Mouse (Mus musculus) embryonic facial prominence, embryonic 14.5 days (tissue): ENCODE results near the gene Gm6096. TPM values are rescaled to one million over a fixed set of nuclear protein-coding genes. Genes with fewer than 3 reads are reported as not detected.
"Not testable (repeated sequence)": the region's sequence is repeated elsewhere in the genome, so short reads cannot be mapped to it uniquely, and the experiment has no call there.

Experiments used
- ATAC-seq: fragments of 200-750 bp; cut with Nextera tagmentation; 2 replicates; pipeline ENCODE4 v1.8.0; 2017; ENCODE audit warnings: low read depth, moderate number of reproducible peaks, moderate TSS enrichment
- DNase-seq: peaks from one replicate; pipeline ENCODE4 v3.0.0-alpha.2; 2015; ENCODE audit warnings: low spot score
- H3K27ac ChIP-seq: fragments of 300-500 bp; sonication (generic); replicated peaks from 2 replicates; pipeline ENCODE4 v1.5.1; 2014; ENCODE audit warnings: low read depth, mild to moderate bottlenecking, low read length, moderate library complexity
- H3K27me3 ChIP-seq: fragments of 300-500 bp; sonication (generic); replicated peaks from 2 replicates; pipeline ENCODE4 v1.6.1; 2014; ENCODE audit warnings: low read length; ENCODE audit not compliant: control insufficient read depth, insufficient read depth
- H3K36me3 ChIP-seq: fragments of 300-500 bp; sonication (generic); 2 replicates; pipeline ENCODE4 v1.6.1; 2014; ENCODE audit warnings: low read length, mixed read lengths; ENCODE audit not compliant: control insufficient read depth, insufficient read depth
- H3K4me1 ChIP-seq: fragments of 300-500 bp; sonication (generic); 2 replicates; pipeline ENCODE4 v1.6.1; 2014; ENCODE audit warnings: antibody characterized with exemption, low read length; ENCODE audit not compliant: control insufficient read depth, insufficient read depth
- H3K4me2 ChIP-seq: fragments of 300-500 bp; sonication (generic); 2 replicates; pipeline ENCODE4 v1.6.1; 2014; ENCODE audit warnings: low read depth, mild to moderate bottlenecking, low read length, moderate library complexity, mixed read lengths
- H3K4me3 ChIP-seq: fragments of 300-500 bp; sonication (generic); 2 replicates; pipeline ENCODE4 v1.5.1; 2014; ENCODE audit warnings: low read depth, mild to moderate bottlenecking, low read length
- H3K9ac ChIP-seq: fragments of 300-500 bp; sonication (generic); 2 replicates; pipeline ENCODE4 v1.6.1; 2014; ENCODE audit warnings: low read depth, mild to moderate bottlenecking, low read length, moderate library complexity, mixed read lengths
- H3K9me3 ChIP-seq: fragments of 300-500 bp; sonication (generic); 2 replicates; pipeline ENCODE4 v1.6.1; 2016; ENCODE audit warnings: low read length; ENCODE audit not compliant: control insufficient read depth
- WGBS: fragments of 180-500 bp; shearing (Covaris S2); extraction: QIAGEN DNeasy Blood & Tissue Kit; methylation state at CpG from one replicate; pipeline ENCODE4 v1.1.7; 2014; 5-methylcytosine and 5-hydroxymethylcytosine counted together
- polyA plus RNA-seq: library from polyadenylated mRNA; unstranded; fragments of >200 nt; fragmentation: Nextera tagmentation; extraction: Ambion mirVana; gene quantifications from 2 replicates; pipeline ENCODE4 v1.2.1, GENCODE M21; 2014

Gene Gm6096
- not detected in 2 replicates for polyA plus RNA-seq

- no peak for ATAC-seq
- peaks cover 65% of the 10 kb centered on the region for H3K36me3 ChIP-seq
- no peaks in the 10 kb centered on the region for H3K9me3 ChIP-seq
- no peak within 1 kb of the TSS for H3K9ac ChIP-seq
- H3K27me3 ChIP-seq, result no peaks in the 10 kb centered on the region
- WGBS, result 93% methylated on average over 7 of the region's 7 CpGs
- H3K4me2 ChIP-seq, result no peak within 1 kb of the TSS
- 0 out of 2 replicates have a peak within 1 kb of the TSS, but pooled peaks have one; percentile 11 for H3K27ac ChIP-seq
- DNase-seq, result no peak
- H3K4me3 ChIP-seq, result no peak within 1 kb of the TSS
- no peaks in the 10 kb centered on the region for H3K4me1 ChIP-seq
These were observed at the start of gene Gm6096 for GRCm38 (mm10) chr7:34250738-34251137. Gene Gm6096 (plus strand): TSS chr7:34251038.

DNA sequence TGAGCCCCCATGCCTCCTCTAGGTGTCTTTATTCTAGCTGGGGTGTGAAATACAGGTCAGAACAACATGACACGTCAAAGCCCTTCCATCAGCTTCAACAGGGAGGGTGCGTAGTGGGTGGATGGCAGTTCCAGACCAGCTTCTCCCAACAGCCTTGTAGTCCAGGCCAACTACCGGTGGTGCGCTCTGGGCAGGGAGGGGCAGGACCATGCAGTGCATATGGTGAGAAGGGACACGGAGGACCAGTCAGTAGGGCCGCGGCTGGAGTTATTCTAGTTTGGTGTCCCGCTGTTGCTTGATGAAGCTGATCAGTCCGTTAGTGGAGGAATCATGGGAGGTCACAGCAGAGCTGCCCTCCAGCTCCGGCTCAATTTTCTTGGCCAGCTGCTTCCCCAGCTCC is 48.7 kb upstream of the Gm6096 start:
- H3K9me3 ChIP-seq, H3K4me1 ChIP-seq, H3K9ac ChIP-seq, DNase-seq, H3K27ac ChIP-seq, H3K4me2 ChIP-seq, H3K27me3 ChIP-seq, H3K4me3 ChIP-seq: not testable (repeated sequence)
- ATAC-seq, result peak; percentile 41; the same call in 1 of the 2 replicates
- peaks cover 68% of the 10 kb centered on the region for H3K36me3 ChIP-seq
- WGBS, result 89% methylated on average over 10 of the region's 10 CpGs

DNA sequence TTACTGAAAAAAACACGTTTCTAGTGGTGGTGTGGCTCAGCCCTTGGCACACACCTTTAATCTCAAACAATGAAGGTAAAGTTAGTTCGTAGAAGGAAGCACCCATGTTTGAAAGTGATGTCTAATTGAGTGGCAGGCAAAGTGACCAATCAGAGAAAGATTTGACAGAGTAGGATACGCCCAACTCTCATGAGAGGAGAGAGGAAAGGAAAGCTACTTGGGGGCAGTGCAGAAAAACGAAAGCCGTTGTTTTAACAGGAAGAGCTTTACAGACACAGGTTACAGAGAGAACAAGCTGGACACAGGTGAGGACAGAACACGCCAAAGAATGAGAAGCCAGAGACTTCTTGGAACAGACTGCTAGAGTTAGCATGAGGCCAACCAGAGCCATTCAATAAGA is 44.5 kb upstream of the Gm6096 start:
- Histone ChIP-seq H3K9ac (no peak overlapping the region), H3K9me3 (no peaks in the 10 kb centered on the region), H3K4me2 (no peak overlapping the region), H3K4me1 (no peaks in the 10 kb centered on the region), H3K4me3 (no peak overlapping the region), H3K36me3 (peaks cover 97% of the 10 kb centered on the region), H3K27ac (no peak overlapping the region), H3K27me3 (no peaks in the 10 kb centered on the region)
- 91% methylated on average over 6 of the region's 6 CpGs for WGBS
- no peak for DNase-seq
- no peak for ATAC-seq

DNA sequence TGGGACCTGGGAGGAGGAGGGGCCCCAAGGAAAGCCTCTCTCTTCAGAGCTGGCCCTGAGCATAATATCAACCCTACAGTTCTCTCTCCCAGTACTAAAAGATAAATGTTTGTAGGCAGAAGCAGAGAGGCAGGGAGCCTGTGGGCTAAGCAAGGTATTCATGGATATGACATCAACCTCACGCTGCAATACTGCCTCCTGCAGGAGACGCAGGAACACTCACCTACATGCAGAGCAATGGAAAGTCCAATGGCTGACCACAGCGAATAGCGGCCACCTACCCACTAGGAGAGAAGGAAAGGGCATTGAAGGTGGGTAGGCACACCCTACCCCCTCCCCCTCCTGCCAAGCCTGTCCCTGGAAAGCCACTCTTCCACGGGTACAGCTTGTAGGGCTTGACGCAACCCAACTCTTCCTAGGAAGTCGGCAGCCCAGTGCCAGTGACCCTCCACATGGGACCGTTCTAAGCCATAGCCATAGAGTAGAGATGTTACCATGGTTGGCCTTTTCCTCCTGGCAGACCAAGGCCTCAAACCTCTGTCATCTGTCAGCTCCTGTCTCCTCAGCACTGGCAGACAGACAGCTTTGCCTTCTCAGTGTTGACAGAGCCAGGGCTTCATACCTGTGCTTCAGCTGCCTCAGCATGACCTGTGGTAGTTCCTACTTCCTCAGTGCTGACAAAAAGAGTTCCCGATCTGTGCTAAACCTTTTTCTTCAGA is 42.7 kb upstream of the Gm6096 start:
- 83% methylated on average over 9 of the region's 9 CpGs for WGBS
- Histone ChIP-seq H3K4me1 (no peaks in the 10 kb centered on the region), H3K4me3 (no peak overlapping the region), H3K36me3 (peaks cover 98% of the 10 kb centered on the region), H3K27me3 (no peaks in the 10 kb centered on the region), H3K4me2 (no peak overlapping the region), H3K27ac (no peak overlapping the region), H3K9me3 (no peaks in the 10 kb centered on the region), H3K9ac (no peak overlapping the region)
- ATAC-seq, result no peak
- DNase-seq, result no peak

- ATAC-seq, result no peak
- WGBS, result 90% methylated on average over 7 of the region's 7 CpGs
These were observed 37.6 kb upstream of the Gm6096 start for GRCm38 (mm10) chr7:34213281-34213680.

DNA sequence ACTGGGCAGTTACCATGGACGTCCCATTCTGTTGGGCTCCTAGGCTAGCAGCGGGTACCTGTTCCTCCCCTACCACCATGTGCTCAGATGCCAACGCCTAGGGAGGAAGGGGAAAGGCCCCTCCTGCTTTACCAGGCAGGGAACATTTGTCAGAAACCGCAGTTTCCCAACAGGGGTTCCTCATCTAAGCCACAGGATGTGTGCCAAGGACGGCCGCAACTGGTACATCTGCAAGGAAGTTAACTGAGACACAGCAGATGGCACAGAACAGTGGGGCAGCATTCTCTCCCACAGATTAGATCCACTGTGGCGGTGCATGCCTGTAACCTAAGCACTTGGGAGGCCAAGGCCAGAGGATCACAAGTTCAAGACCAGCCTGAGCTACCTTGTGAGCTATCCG is 36.2 kb upstream of the Gm6096 start:
- Histone ChIP-seq H3K36me3 (peaks cover 96% of the 10 kb centered on the region), H3K27ac (no peak overlapping the region), H3K27me3 (no peaks in the 10 kb centered on the region), H3K4me1 (no peaks in the 10 kb centered on the region), H3K4me2 (no peak overlapping the region), H3K9ac (no peak overlapping the region), H3K9me3 (no peaks in the 10 kb centered on the region), H3K4me3 (no peak overlapping the region)
- WGBS, result 92% methylated on average over 8 of the region's 8 CpGs
- DNase-seq (no peak), ATAC-seq (no peak)

More at GRCm38 (mm10) chr7:34213281-34213680, 37.6 kb upstream of the Gm6096 start:
- no peak overlapping the region for H3K4me2 ChIP-seq
- H3K4me1 ChIP-seq, result no peaks in the 10 kb centered on the region
- peaks cover 96% of the 10 kb centered on the region for H3K36me3 ChIP-seq
- H3K4me3 ChIP-seq, result no peak overlapping the region
- H3K9me3 ChIP-seq, result no peaks in the 10 kb centered on the region
- H3K27ac ChIP-seq, result no peak overlapping the region
- H3K9ac ChIP-seq, result no peak overlapping the region
- no peaks in the 10 kb centered on the region for H3K27me3 ChIP-seq
- no peak for DNase-seq

DNA sequence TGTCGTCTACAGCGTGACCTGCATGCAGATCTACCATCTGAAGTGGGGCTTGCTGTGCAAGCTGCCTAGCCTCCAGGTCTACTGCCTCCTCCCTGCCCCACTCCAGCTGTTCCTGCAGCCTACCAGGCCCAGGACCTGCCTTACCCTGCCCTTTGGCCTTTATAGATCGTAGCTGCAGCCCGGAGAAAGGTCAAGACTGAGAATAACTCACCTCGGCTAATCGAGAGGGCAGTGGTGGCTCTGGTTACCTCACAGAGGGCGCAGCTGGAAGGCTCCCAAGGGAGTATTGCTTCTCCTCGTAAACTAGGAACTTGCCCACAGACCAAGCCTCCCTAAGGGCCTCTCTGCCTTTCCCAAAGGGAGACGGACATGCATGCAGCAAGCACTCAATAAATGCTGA is 35.4 kb upstream of the Gm6096 start:
- Histone ChIP-seq H3K9me3 (no peaks in the 10 kb centered on the region), H3K36me3 (peaks cover 96% of the 10 kb centered on the region), H3K27ac (no peak overlapping the region), H3K4me3 (no peak overlapping the region), H3K27me3 (no peaks in the 10 kb centered on the region), H3K4me1 (no peaks in the 10 kb centered on the region), H3K9ac (no peak overlapping the region), H3K4me2 (no peak overlapping the region)
- 81% methylated on average over 9 of the region's 9 CpGs for WGBS
- DNase-seq (no peak), ATAC-seq (no peak)

GRCm38 (mm10) chr7:34216474-34216873 is 34.4 kb upstream of the Gm6096 start:
- no peak for ATAC-seq
- no peaks in the 10 kb centered on the region for H3K4me1 ChIP-seq

DNA sequence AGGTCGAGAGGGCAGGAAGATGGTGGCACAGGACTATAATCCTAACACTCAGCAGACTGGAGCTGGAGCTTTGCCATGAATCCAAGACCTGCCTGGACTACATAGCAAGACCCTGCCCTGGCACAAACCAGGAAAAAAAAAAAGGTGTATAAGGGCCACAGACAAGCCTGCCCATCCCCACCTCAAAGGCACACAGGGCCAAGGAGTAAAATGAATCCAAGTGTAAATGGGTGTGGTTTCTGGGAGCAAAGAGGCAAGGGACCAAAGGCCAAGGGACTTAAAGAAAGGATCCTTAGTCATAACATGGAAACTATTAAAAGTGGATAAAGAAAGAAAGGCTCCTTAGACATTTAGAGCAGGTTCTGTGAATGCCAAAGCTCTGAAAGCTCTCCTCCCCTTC is 32.3 kb upstream of the Gm6096 start:
- ATAC-seq (no peak), DNase-seq (no peak)
- Histone ChIP-seq H3K4me2 (no peak overlapping the region), H3K9me3 (0 out of 2 replicates have a peak, but pooled peaks cover 2% of the 10 kb centered on the region), H3K27ac (no peak overlapping the region), H3K4me3 (no peak overlapping the region), H3K27me3 (no peaks in the 10 kb centered on the region), H3K9ac (no peak overlapping the region), H3K36me3 (peaks cover 97% of the 10 kb centered on the region), H3K4me1 (no peaks in the 10 kb centered on the region)
- 53% methylated on average over 1 of the region's 1 CpGs for WGBS

More at GRCm38 (mm10) chr7:34216474-34216873, 34.4 kb upstream of the Gm6096 start:
- no peak overlapping the region for H3K27ac ChIP-seq
- no peaks in the 10 kb centered on the region for H3K27me3 ChIP-seq
- no peaks in the 10 kb centered on the region for H3K9me3 ChIP-seq
- no peak overlapping the region for H3K4me3 ChIP-seq
- WGBS, result 89% methylated on average over 10 of the region's 10 CpGs
- DNase-seq, result no peak
- H3K9ac ChIP-seq, result no peak overlapping the region
- peaks cover 97% of the 10 kb centered on the region for H3K36me3 ChIP-seq
- H3K4me2 ChIP-seq, result no peak overlapping the region
